Mouse (Mus musculus) megakaryocyte, embryonic 14.5 days (primary cell): ENCODE data around the gene Gpr15.

Experiments
- FLI1 ChIP-seq: IDR thresholded peaks from 2 replicates; pipeline ENCODE4 v1.6.1; 2012; ENCODE audit warnings: low read length, inconsistent platforms, mixed read lengths
- GATA1 ChIP-seq: IDR thresholded peaks from 3 replicates; pipeline ENCODE4 v1.6.1; 2012; ENCODE audit warnings: mixed read lengths, low read length, inconsistent platforms, borderline replicate concordance

- TF ChIP-seq GATA1 (no peak), FLI1 (no peak)
Measured at GRCm38 (mm10) chr16:58682870-58683269, 36.0 kb downstream of the Gpr15 start.
